Mouse (Mus musculus) ES-E14 (cell line): Measurements from ENCODE around the gene Pigf.

Source experiments
- CHD2 ChIP-seq: IDR thresholded peaks from 2 replicates; pipeline ENCODE4 v1.6.1; 2014; ENCODE audit warnings: mild to moderate bottlenecking, low read depth, low read length, inconsistent platforms
- HCFC1 ChIP-seq: IDR thresholded peaks from 2 replicates; pipeline ENCODE4 v1.6.1; 2012; ENCODE audit warnings: low read length, inconsistent platforms, borderline replicate concordance; ENCODE audit not compliant: insufficient read depth
- ZC3H11A ChIP-seq: IDR thresholded peaks from 2 replicates; pipeline ENCODE4 v1.6.1; 2012; ENCODE audit warnings: low read depth, mild to moderate bottlenecking, inconsistent platforms, low read length, borderline replicate concordance
- ZNF384 ChIP-seq: IDR thresholded peaks from 2 replicates; pipeline ENCODE4 v1.6.1; 2012; ENCODE audit warnings: low read depth, low read length, inconsistent platforms

GRCm38 (mm10) chr17:86967536-86968525, 57.4 kb downstream of the Pigf start:
- TF ChIP-seq HCFC1 (no peak), CHD2 (no peak), ZNF384 (no peak), ZC3H11A (no peak)
